Mouse (Mus musculus) erythroblast, adult 5-6 weeks (primary cell): ENCODE measurements at regions not wholly inside any gene's neighbourhood (a gene's known extent, or its start where the extent isn't known, plus 50 kb on each side); places are given as distances from the start of the nearest gene placed in this dataset.
"Not testable (repeated sequence)": the region's sequence is repeated elsewhere in the genome, so short reads cannot be mapped to it uniquely, and the experiment has no call there.

Experiments
- ATAC-seq: replicated peaks from 2 replicates; pipeline ENCODE4 v1.8.0; 2016; ENCODE audit warnings: moderate number of reproducible peaks, mild to moderate bottlenecking, moderate TSS enrichment, inconsistent platforms; ENCODE audit not compliant: poor library complexity, low FRiP score, severe bottlenecking

DNA sequence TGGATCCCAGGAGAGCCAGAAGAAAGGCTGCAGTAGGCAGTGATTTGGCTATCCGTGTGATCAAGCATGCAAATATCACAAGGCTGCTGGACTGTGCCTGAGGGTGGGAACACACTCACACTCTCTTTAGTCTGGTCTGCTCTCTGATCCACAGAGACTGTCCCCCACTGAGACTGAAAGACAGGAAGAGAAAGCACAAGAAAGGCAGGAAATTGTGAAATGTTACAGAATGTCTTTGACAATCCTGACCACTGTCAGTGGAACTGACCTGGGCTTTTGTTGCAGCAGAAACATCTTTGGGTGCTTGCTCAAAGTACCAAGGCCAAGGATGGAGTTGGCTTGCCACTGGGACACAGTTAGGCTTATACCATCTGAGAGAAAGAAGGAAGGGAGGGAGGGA lies 52.3 kb upstream of the Gpd2 start:
- ATAC-seq, result no peak

DNA sequence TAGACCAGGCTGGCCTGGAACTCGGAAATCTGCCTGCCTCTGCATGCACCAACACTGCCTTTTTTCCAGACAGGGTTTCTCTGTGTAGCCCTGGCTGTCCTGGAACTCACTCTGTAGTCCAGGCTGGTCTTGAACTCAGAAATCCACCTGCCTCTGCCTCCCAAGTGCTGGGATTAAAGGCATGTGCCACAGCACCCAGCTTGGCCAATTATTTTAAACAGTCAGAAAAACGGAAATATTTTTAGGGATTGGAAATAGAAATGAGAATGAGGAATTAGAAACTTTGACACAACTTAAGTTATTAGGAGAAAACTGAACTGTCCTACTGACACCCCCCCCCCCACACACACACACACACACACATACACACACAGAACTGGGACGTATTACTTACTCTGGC lies 54.3 kb upstream of the Gpd2 start:
- not testable (repeated sequence) for ATAC-seq

GRCm38 (mm10) chr2:57181692-57182541 lies 55.5 kb upstream of the Gpd2 start:
- ATAC-seq, result peak; percentile 99

GRCm38 (mm10) chr2:57181350-57181691 lies 56.1 kb upstream of the Gpd2 start:
- ATAC-seq, result peak; percentile 26

- ATAC-seq, result no peak
Observed at GRCm38 (mm10) chr2:57178056-57178455, 54.3 kb upstream of the Nr4a2 start.

GRCm38 (mm10) chr2:57176547-57176946 lies 52.7 kb upstream of the Nr4a2 start:
- ATAC-seq, result no peak

- ATAC-seq, result no peak
Observed at GRCm38 (mm10) chr2:57175219-57175618, 51.4 kb upstream of the Nr4a2 start.
